Mouse (Mus musculus) megakaryocyte, embryonic 14.5 days (primary cell): ENCODE results near the gene Mgat4a.
"Not testable (repeated sequence)": the region's sequence is repeated elsewhere in the genome, so short reads cannot be mapped to it uniquely, and the experiment has no call there.

Experiments
- FLI1 ChIP-seq: IDR thresholded peaks from 2 replicates; pipeline ENCODE4 v1.6.1; 2012; ENCODE audit warnings: low read length, inconsistent platforms, mixed read lengths
- GATA1 ChIP-seq: IDR thresholded peaks from 3 replicates; pipeline ENCODE4 v1.6.1; 2012; ENCODE audit warnings: mixed read lengths, low read length, inconsistent platforms, borderline replicate concordance

- TF ChIP-seq GATA1, FLI1: not testable (repeated sequence)
These were observed 17.3 kb downstream of the Mgat4a start for GRCm38 (mm10) chr1:37523548-37523947.
